Mouse (Mus musculus): ENCODE data around the gene Stoml2. TPM values are rescaled to one million over a fixed set of nuclear protein-coding genes. Genes with fewer than 3 reads are reported as not detected.

The Stoml2 gene
- total RNA-seq, 2 experiments from 2014 or later, result 102 to 114 TPM

GRCm38 (mm10) chr4:43040114-43040572, 8.6 kb upstream of the Stoml2 start:
- intact Hi-C loops (cut with DNase I), result no loop called here
- peak; percentile 97 to 99 for DNase-seq (ENCODE audit: extremely low spot score in 1 of 2, low spot score in 2 of 2)

- DNase-seq (ENCODE audit: extremely low spot score in 1 of 2, low spot score in 2 of 2), result no peak
- intact Hi-C loops (cut with DNase I), result no loop called here
These were observed 8.1 kb upstream of the Stoml2 start for GRCm38 (mm10) chr4:43039609-43040008.

- intact Hi-C loops (cut with DNase I), result no loop called here
- peak; percentile 55 to 71 for DNase-seq (ENCODE audit: extremely low spot score in 1 of 2, low spot score in 2 of 2)
These were observed 7.3 kb upstream of the Stoml2 start for GRCm38 (mm10) chr4:43038567-43039495.

GRCm38 (mm10) chr4:43037860-43038566, 6.5 kb upstream of the Stoml2 start:
- intact Hi-C loops (cut with DNase I), result no loop called here
- DNase-seq (ENCODE audit: extremely low spot score in 1 of 2, low spot score in 2 of 2), result no peak

- intact Hi-C loops (cut with DNase I), result no loop called here
- peak in 1 of 2 experiments; percentile 43 for DNase-seq (ENCODE audit: extremely low spot score in 1 of 2, low spot score in 2 of 2)
These were observed 4.8 kb upstream of the Stoml2 start for GRCm38 (mm10) chr4:43036356-43036755.

GRCm38 (mm10) chr4:43035851-43036250, 4.3 kb upstream of the Stoml2 start:
- intact Hi-C loops (cut with DNase I), result no loop called here
- DNase-seq (ENCODE audit: extremely low spot score in 1 of 2, low spot score in 2 of 2), result peak in 1 of 2 experiments; percentile 33

GRCm38 (mm10) chr4:43033481-43033880, 2.0 kb upstream of the Stoml2 start:
- intact Hi-C loops (cut with DNase I), result no loop called here
- DNase-seq (ENCODE audit: extremely low spot score in 1 of 2, low spot score in 2 of 2), result peak in 1 of 2 experiments; percentile 37

GRCm38 (mm10) chr4:43032501-43032900, 991 bp upstream of the Stoml2 start:
- intact Hi-C loops (cut with DNase I), result no loop called here
- no peak for DNase-seq (ENCODE audit: extremely low spot score in 1 of 2, low spot score in 2 of 2)

- intact Hi-C loops (cut with DNase I), result no loop called here
- DNase-seq (ENCODE audit: extremely low spot score in 1 of 2, low spot score in 2 of 2), result peak; percentile 24 to 71
These were observed 705 bp downstream of the Stoml2 start for GRCm38 (mm10) chr4:43030780-43031230.

- DNase-seq (ENCODE audit: extremely low spot score in 1 of 2, low spot score in 2 of 2), result no peak
- intact Hi-C loops (cut with DNase I), result no loop called here
These were observed 1.2 kb downstream of the Stoml2 start for GRCm38 (mm10) chr4:43030352-43030751.

- intact Hi-C loops (cut with DNase I), result no loop called here
These were observed 1.8 kb downstream of the Stoml2 start for GRCm38 (mm10) chr4:43029749-43030148.

GRCm38 (mm10) chr4:43029121-43029520, 2.4 kb downstream of the Stoml2 start:
- intact Hi-C loops (cut with DNase I), result no loop called here
- DNase-seq (ENCODE audit: extremely low spot score in 1 of 2, low spot score in 2 of 2), result no peak

More at GRCm38 (mm10) chr4:43029749-43030148, 1.8 kb downstream of the Stoml2 start:
- no peak for DNase-seq (ENCODE audit: extremely low spot score in 1 of 2, low spot score in 2 of 2)

GRCm38 (mm10) chr4:43025084-43025960, 6.2 kb downstream of the Stoml2 start, which contains the start of gene Pigo:
Gene Pigo, minus strand, starts transcription at chr4:43025819.
- intact Hi-C loops (cut with DNase I), result no loop called here
- DNase-seq (ENCODE audit: extremely low spot score in 1 of 2, low spot score in 2 of 2), result peak; percentile 90 to 95

- DNase-seq (ENCODE audit: extremely low spot score in 1 of 2, low spot score in 2 of 2), result no peak
- intact Hi-C loops (cut with DNase I), result no loop called here
These were observed 6.8 kb downstream of the Stoml2 start for GRCm38 (mm10) chr4:43024673-43025072.

- intact Hi-C loops (cut with DNase I), result no loop called here
- DNase-seq (ENCODE audit: extremely low spot score in 1 of 2, low spot score in 2 of 2), result no peak
These were observed 10.2 kb downstream of the Stoml2 start for GRCm38 (mm10) chr4:43021341-43021740.

- DNase-seq (ENCODE audit: extremely low spot score in 1 of 2, low spot score in 2 of 2), result no peak
- intact Hi-C loops (cut with DNase I), result no loop called here
These were observed 10.6 kb downstream of the Stoml2 start for GRCm38 (mm10) chr4:43020876-43021275.

- DNase-seq (ENCODE audit: extremely low spot score in 1 of 2, low spot score in 2 of 2), result no peak
- intact Hi-C loops (cut with DNase I), result no loop called here
These were observed 11.7 kb downstream of the Stoml2 start for GRCm38 (mm10) chr4:43019641-43020465.

GRCm38 (mm10) chr4:43019176-43019575, 12.3 kb downstream of the Stoml2 start:
- intact Hi-C loops (cut with DNase I), result no loop called here
- DNase-seq (ENCODE audit: extremely low spot score in 1 of 2, low spot score in 2 of 2), result no peak
